Mouse (Mus musculus) liver, postnatal 0 days (tissue): ENCODE measurements around the gene Olfr1375.

Experiments
- CTCF ChIP-seq: sonication (generic); IDR thresholded peaks from 2 replicates; pipeline ENCODE4 v1.5.1; 2016; ENCODE audit warnings: antibody characterized with exemption, low read depth
- EP300 ChIP-seq: IDR thresholded peaks from 2 replicates; pipeline ENCODE4 v1.6.1; 2016; ENCODE audit warnings: antibody characterized with exemption, low read depth, mild to moderate bottlenecking

- TF ChIP-seq CTCF: no peak
- TF ChIP-seq EP300: no peak
These were observed 36.1 kb upstream of the Olfr1375 start for GRCm38 (mm10) chr11:51011821-51012220.
